Mouse (Mus musculus): ENCODE results near the gene Opn1mw.

DNA sequence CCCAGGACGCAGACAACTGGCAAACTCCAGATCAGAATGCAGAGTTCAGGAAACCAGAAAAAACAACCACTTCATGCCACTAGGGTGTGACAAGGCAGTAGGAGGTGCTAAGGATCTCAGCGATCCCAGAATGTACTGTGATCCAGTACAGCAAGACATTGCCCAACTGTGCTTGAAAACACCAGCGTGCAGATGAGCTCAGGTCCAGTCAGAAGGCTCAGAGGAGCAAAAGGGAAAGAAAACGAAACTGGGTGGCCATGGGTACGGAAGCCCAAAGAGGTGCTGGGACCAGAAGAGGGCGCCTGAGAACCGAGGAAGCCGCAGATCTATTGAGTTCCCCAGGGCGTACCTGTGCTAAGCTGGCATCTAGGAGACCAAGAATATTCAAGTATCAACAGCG lies 11.8 kb upstream of the Opn1mw start:
- TF ChIP-seq POLR2A (IDR thresholded peaks at IDR 0.05; ENCODE audit: low read depth, low read length), result no peak
- TF ChIP-seq CTCF (IDR thresholded peaks at IDR 0.05; ENCODE audit: extremely low read depth, insufficient read depth, insufficient read length, insufficient replicate concordance), result peak; percentile 47; the same call in 1 of the 2 replicates
